Mouse (Mus musculus): ENCODE data around the gene Gm17175.
"Not testable (repeated sequence)": the region's sequence is repeated elsewhere in the genome, so short reads cannot be mapped to it uniquely, and the experiment has no call there.

Gene Gm17175

GRCm38 (mm10) chr14:51573963-51574362 is at the start of gene Gm17175:
Gm17175 (minus strand) TSS chr14:51574063.
- not testable (repeated sequence) for DNase-seq (ENCODE audit: low spot score in 2 of 2)

- DNase-seq (ENCODE audit: low spot score in 2 of 2) = no peak
These were observed 37.3 kb upstream of the Gm17175 start, which contains the start of gene Gm17078 for GRCm38 (mm10) chr14:51611210-51611609. Gm17078 (minus strand) TSS chr14:51611310.

GRCm38 (mm10) chr14:51592039-51592438 is 18.2 kb upstream of the Gm17175 start, which contains the start of gene Gm17174:
Gm17174 (minus strand) TSS chr14:51592139.
- DNase-seq (ENCODE audit: low spot score in 2 of 2) = not testable (repeated sequence)

GRCm38 (mm10) chr14:51552490-51552889 is 21.4 kb downstream of the Gm17175 start, which contains the start of gene Gm5622:
Gm5622 (plus strand) TSS chr14:51552790.
- no peak for DNase-seq (ENCODE audit: low spot score in 2 of 2)
